Mouse (Mus musculus) retina, embryonic 14.5 days (tissue): Measurements from ENCODE around the gene Mark2.

Source experiments
- DNase-seq: peaks from one replicate; pipeline ENCODE4 v3.0.0-alpha.2; 2015; ENCODE audit warnings: low spot score

The Mark2 gene

GRCm38 (mm10) chr19:7321391-7321790 is 20.3 kb downstream of the Mark2 start:
- DNase-seq = no peak

- DNase-seq = no peak
Measured at GRCm38 (mm10) chr19:7320181-7320580, 21.5 kb downstream of the Mark2 start.

GRCm38 (mm10) chr19:7317716-7318115 is 23.9 kb downstream of the Mark2 start:
- no peak for DNase-seq

GRCm38 (mm10) chr19:7316822-7317221 is 24.8 kb downstream of the Mark2 start:
- no peak for DNase-seq

- no peak for DNase-seq
Measured at GRCm38 (mm10) chr19:7315587-7315984, 26.1 kb downstream of the Mark2 start.

GRCm38 (mm10) chr19:7314976-7315586 is 26.6 kb downstream of the Mark2 start:
- no peak for DNase-seq

GRCm38 (mm10) chr19:7313660-7314059 is 28.0 kb downstream of the Mark2 start:
- DNase-seq = no peak

- DNase-seq = no peak
Measured at GRCm38 (mm10) chr19:7311306-7311705, 30.4 kb downstream of the Mark2 start.

GRCm38 (mm10) chr19:7310704-7311103 is 31.0 kb downstream of the Mark2 start:
- peak; percentile 27 for DNase-seq

GRCm38 (mm10) chr19:7309738-7310330 is 31.8 kb downstream of the Mark2 start:
- no peak for DNase-seq

GRCm38 (mm10) chr19:7307995-7308770 is 33.5 kb downstream of the Mark2 start:
- DNase-seq = peak; percentile 72

GRCm38 (mm10) chr19:7306968-7307367 is 34.7 kb downstream of the Mark2 start:
- DNase-seq = no peak

GRCm38 (mm10) chr19:7305380-7306310 is 36.0 kb downstream of the Mark2 start:
- no peak for DNase-seq

GRCm38 (mm10) chr19:7304801-7305200 is 36.9 kb downstream of the Mark2 start:
- no peak for DNase-seq

- DNase-seq = no peak
Measured at GRCm38 (mm10) chr19:7303796-7304195, 37.9 kb downstream of the Mark2 start.

- DNase-seq = no peak
Measured at GRCm38 (mm10) chr19:7302493-7302797, 39.2 kb downstream of the Mark2 start.

- no peak for DNase-seq
Measured at GRCm38 (mm10) chr19:7301647-7302492, 39.8 kb downstream of the Mark2 start.

- DNase-seq = no peak
Measured at GRCm38 (mm10) chr19:7300078-7300477, 41.6 kb downstream of the Mark2 start.

- DNase-seq = no peak
Measured at GRCm38 (mm10) chr19:7299052-7299451, 42.6 kb downstream of the Mark2 start.

- DNase-seq = no peak
Measured at GRCm38 (mm10) chr19:7295959-7296358, 45.7 kb downstream of the Mark2 start.

GRCm38 (mm10) chr19:7295071-7295658 is 46.5 kb downstream of the Mark2 start:
- no peak for DNase-seq
